Mouse (Mus musculus): ENCODE results near the gene Odf2. TPM values are rescaled to one million over a fixed set of nuclear protein-coding genes. Genes with fewer than 3 reads are reported as not detected.
"Not testable (repeated sequence)": the region's sequence is repeated elsewhere in the genome, so short reads cannot be mapped to it uniquely, and the experiment has no call there.

Gene Odf2
- polyA plus RNA-seq, 1 experiment from 2014 or later = 74.3 TPM

- no peak for ATAC-seq (ENCODE audit: insufficient number of reproducible peaks, low FRiP score, low TSS enrichment, low read depth)
- Histone ChIP-seq H3K9ac (no peak overlapping the region), H3K27ac (replicated peaks) (no peak overlapping the region), H3K9me3 (replicated peaks) (no peaks in the 10 kb centered on the region), H3K4me3 (replicated peaks) (no peak overlapping the region), H3K27me3 (no peaks in the 10 kb centered on the region), H3K36me3 (peaks cover 97% of the 10 kb centered on the region), H3K4me1 (no peaks in the 10 kb centered on the region), H3K4me2 (replicated peaks) (no peak overlapping the region)
- WGBS = 89% methylated on average over 10 of the region's 10 CpGs
Observed at GRCm38 (mm10) chr2:29902194-29902593, 13.2 kb downstream of the Odf2 start.

GRCm38 (mm10) chr2:29908171-29908570 is 19.1 kb downstream of the Odf2 start:
- not testable (repeated sequence) for H3K4me2 ChIP-seq (replicated peaks); ATAC-seq (ENCODE audit: insufficient number of reproducible peaks, low FRiP score, low TSS enrichment, low read depth); H3K27me3 ChIP-seq; H3K4me1 ChIP-seq; H3K4me3 ChIP-seq (replicated peaks); H3K9ac ChIP-seq; H3K27ac ChIP-seq (replicated peaks); H3K9me3 ChIP-seq (replicated peaks)
- H3K36me3 ChIP-seq = peaks cover 76% of the 10 kb centered on the region
- WGBS = 91% methylated on average over 1 of the region's 2 CpGs

- Histone ChIP-seq H3K4me2 (replicated peaks) (no peak overlapping the region), H3K9me3 (replicated peaks) (no peaks in the 10 kb centered on the region)
- WGBS = 92% methylated on average over 2 of the region's 2 CpGs
Observed at GRCm38 (mm10) chr2:29910042-29910441, 21.0 kb downstream of the Odf2 start.

GRCm38 (mm10) chr2:29917621-29918020 is 28.6 kb downstream of the Odf2 start:
- no peaks in the 10 kb centered on the region for H3K4me1 ChIP-seq
- H3K4me2 ChIP-seq (replicated peaks) = no peak overlapping the region
- no peak for ATAC-seq (ENCODE audit: insufficient number of reproducible peaks, low FRiP score, low TSS enrichment, low read depth)
- H3K9ac ChIP-seq = no peak overlapping the region
- H3K4me3 ChIP-seq (replicated peaks) = no peak overlapping the region
- WGBS = 88% methylated on average over 11 of the region's 11 CpGs
- H3K27ac ChIP-seq (replicated peaks) = no peak overlapping the region
- no peaks in the 10 kb centered on the region for H3K9me3 ChIP-seq (replicated peaks)
- H3K36me3 ChIP-seq = peaks cover 81% of the 10 kb centered on the region
- no peaks in the 10 kb centered on the region for H3K27me3 ChIP-seq

More at GRCm38 (mm10) chr2:29910042-29910441, 21.0 kb downstream of the Odf2 start:
- Histone ChIP-seq H3K27me3 (no peaks in the 10 kb centered on the region), H3K27ac (replicated peaks) (no peak overlapping the region), H3K4me3 (replicated peaks) (no peak overlapping the region), H3K36me3 (peaks cover 73% of the 10 kb centered on the region), H3K9ac (no peak overlapping the region), H3K4me1 (no peaks in the 10 kb centered on the region)
- no peak for ATAC-seq (ENCODE audit: insufficient number of reproducible peaks, low FRiP score, low TSS enrichment, low read depth)

GRCm38 (mm10) chr2:29922011-29922410 is 33.0 kb downstream of the Odf2 start:
- H3K4me2 ChIP-seq (replicated peaks) = no peak overlapping the region
- peaks cover 85% of the 10 kb centered on the region for H3K36me3 ChIP-seq
- no peak for ATAC-seq (ENCODE audit: insufficient number of reproducible peaks, low FRiP score, low TSS enrichment, low read depth)
- 69% methylated on average over 11 of the region's 11 CpGs for WGBS
- H3K27ac ChIP-seq (replicated peaks) = no peak overlapping the region
- H3K9ac ChIP-seq = no peak overlapping the region
- no peak overlapping the region for H3K4me3 ChIP-seq (replicated peaks)
- H3K9me3 ChIP-seq (replicated peaks) = no peaks in the 10 kb centered on the region
- H3K4me1 ChIP-seq = no peaks in the 10 kb centered on the region
- H3K27me3 ChIP-seq = no peaks in the 10 kb centered on the region

GRCm38 (mm10) chr2:29926542-29926941 is 37.5 kb downstream of the Odf2 start:
- 90% methylated on average over 5 of the region's 5 CpGs for WGBS
- peaks cover 97% of the 10 kb centered on the region for H3K36me3 ChIP-seq
- no peaks in the 10 kb centered on the region for H3K4me1 ChIP-seq
- no peaks in the 10 kb centered on the region for H3K9me3 ChIP-seq (replicated peaks)
- no peak overlapping the region for H3K27ac ChIP-seq (replicated peaks)
- no peak overlapping the region for H3K9ac ChIP-seq
- H3K27me3 ChIP-seq = no peaks in the 10 kb centered on the region
- no peak for ATAC-seq (ENCODE audit: insufficient number of reproducible peaks, low FRiP score, low TSS enrichment, low read depth)
- no peak overlapping the region for H3K4me2 ChIP-seq (replicated peaks)
- no peak overlapping the region for H3K4me3 ChIP-seq (replicated peaks)

- Histone ChIP-seq H3K4me3 (replicated peaks) (no peak overlapping the region), H3K36me3 (peaks cover 58% of the 10 kb centered on the region), H3K9me3 (replicated peaks) (no peaks in the 10 kb centered on the region), H3K27ac (replicated peaks) (no peak overlapping the region), H3K9ac (no peak overlapping the region), H3K4me1 (no peaks in the 10 kb centered on the region), H3K4me2 (replicated peaks) (no peak overlapping the region), H3K27me3 (no peaks in the 10 kb centered on the region)
- 79% methylated on average over 10 of the region's 10 CpGs for WGBS
- no peak for ATAC-seq (ENCODE audit: insufficient number of reproducible peaks, low FRiP score, low TSS enrichment, low read depth)
Observed at GRCm38 (mm10) chr2:29930506-29930905, 41.5 kb downstream of the Odf2 start.

- no peaks in the 10 kb centered on the region for H3K27me3 ChIP-seq
- peaks cover 6% of the 10 kb centered on the region for H3K4me1 ChIP-seq
- no peak overlapping the region for H3K4me2 ChIP-seq (replicated peaks)
- H3K36me3 ChIP-seq = peaks cover 51% of the 10 kb centered on the region
- H3K9ac ChIP-seq = no peak overlapping the region
- no peaks in the 10 kb centered on the region for H3K9me3 ChIP-seq (replicated peaks)
- ATAC-seq (ENCODE audit: insufficient number of reproducible peaks, low FRiP score, low TSS enrichment, low read depth) = no peak
- H3K4me3 ChIP-seq (replicated peaks) = no peak overlapping the region
- no peak overlapping the region for H3K27ac ChIP-seq (replicated peaks)
- 86% methylated on average over 6 of the region's 6 CpGs for WGBS
Observed at GRCm38 (mm10) chr2:29931194-29931593, 42.2 kb downstream of the Odf2 start.

GRCm38 (mm10) chr2:29934906-29935599 is 46.0 kb downstream of the Odf2 start, which contains the start of gene Gle1:
Gene Gle1 (plus strand): TSS chr2:29935426.
- peaks cover 46% of the 10 kb centered on the region for H3K36me3 ChIP-seq
- no peaks in the 10 kb centered on the region for H3K9me3 ChIP-seq (replicated peaks)
- peak within 1 kb of the TSS; percentile 50 for H3K9ac ChIP-seq
- H3K4me2 ChIP-seq (replicated peaks) = peak within 1 kb of the TSS; percentile 65
- peaks cover 7% of the 10 kb centered on the region for H3K4me1 ChIP-seq
- H3K27me3 ChIP-seq = no peaks in the 10 kb centered on the region
- peak within 1 kb of the TSS; percentile 100 for H3K4me3 ChIP-seq (replicated peaks)
- peak; percentile 91 for ATAC-seq (ENCODE audit: insufficient number of reproducible peaks, low FRiP score, low TSS enrichment, low read depth)
- 3% methylated on average over 44 of the region's 44 CpGs for WGBS
- peak within 1 kb of the TSS; percentile 85 for H3K27ac ChIP-seq (replicated peaks)

GRCm38 (mm10) chr2:29940073-29940472 is 51.1 kb downstream of the Odf2 start:
- H3K9ac ChIP-seq = no peak overlapping the region
- H3K4me2 ChIP-seq (replicated peaks) = no peak overlapping the region
- WGBS = 92% methylated on average over 9 of the region's 9 CpGs
- H3K4me3 ChIP-seq (replicated peaks) = no peak overlapping the region
- ATAC-seq (ENCODE audit: insufficient number of reproducible peaks, low FRiP score, low TSS enrichment, low read depth) = no peak
- H3K36me3 ChIP-seq = peaks cover 76% of the 10 kb centered on the region
- no peaks in the 10 kb centered on the region for H3K9me3 ChIP-seq (replicated peaks)
- peaks cover 7% of the 10 kb centered on the region for H3K4me1 ChIP-seq
- H3K27ac ChIP-seq (replicated peaks) = no peak overlapping the region
- no peaks in the 10 kb centered on the region for H3K27me3 ChIP-seq

GRCm38 (mm10) chr2:29940826-29941225 is 51.8 kb downstream of the Odf2 start:
- Histone ChIP-seq H3K27ac (replicated peaks) (no peak overlapping the region), H3K9me3 (replicated peaks) (no peaks in the 10 kb centered on the region), H3K4me1 (peaks cover 5% of the 10 kb centered on the region), H3K4me3 (replicated peaks) (no peak overlapping the region), H3K4me2 (replicated peaks) (no peak overlapping the region), H3K27me3 (no peaks in the 10 kb centered on the region), H3K9ac (no peak overlapping the region), H3K36me3 (peaks cover 83% of the 10 kb centered on the region)
- WGBS = 90% methylated on average over 7 of the region's 7 CpGs
- ATAC-seq (ENCODE audit: insufficient number of reproducible peaks, low FRiP score, low TSS enrichment, low read depth) = no peak

GRCm38 (mm10) chr2:29944723-29945122 is 55.7 kb downstream of the Odf2 start:
- Histone ChIP-seq H3K9me3 (replicated peaks) (no peaks in the 10 kb centered on the region), H3K9ac (no peak overlapping the region), H3K27me3 (no peaks in the 10 kb centered on the region), H3K36me3 (peaks cover 90% of the 10 kb centered on the region), H3K4me3 (replicated peaks) (no peak overlapping the region), H3K27ac (replicated peaks) (peak overlapping the region; percentile 60; the same call in 1 of the 2 replicates), H3K4me1 (no peaks in the 10 kb centered on the region), H3K4me2 (replicated peaks) (no peak overlapping the region)
- ATAC-seq (ENCODE audit: insufficient number of reproducible peaks, low FRiP score, low TSS enrichment, low read depth) = no peak
- WGBS = 13% methylated on average over 1 of the region's 1 CpGs

Measured in embryonic facial prominence, embryonic 15.5 days (tissue).